Mouse (Mus musculus) kidney, embryonic 14.5 days (tissue): ENCODE results near the gene Defb21. TPM values are rescaled to one million over a fixed set of nuclear protein-coding genes. Genes with fewer than 3 reads are reported as not detected.

ENCODE experiments used
- ATAC-seq: fragments of 200-750 bp; cut with Nextera tagmentation; 2 replicates; pipeline ENCODE4 v1.8.0; 2017; ENCODE audit warnings: moderate number of reproducible peaks, mild to moderate bottlenecking, moderate TSS enrichment, moderate library complexity; ENCODE audit not compliant: low FRiP score, low TSS enrichment
- H3K27ac ChIP-seq: fragments of 300-500 bp; sonication (generic); 2 replicates; pipeline ENCODE4 v1.5.1; 2014; ENCODE audit warnings: low read depth, mild to moderate bottlenecking, low read length, moderate library complexity, mixed read lengths
- H3K27me3 ChIP-seq: fragments of 300-500 bp; sonication (generic); 2 replicates; pipeline ENCODE4 v1.6.1; 2014; ENCODE audit warnings: mild to moderate bottlenecking, low read length; ENCODE audit not compliant: control insufficient read depth, insufficient read depth
- H3K36me3 ChIP-seq: fragments of 300-500 bp; sonication (generic); 2 replicates; pipeline ENCODE4 v1.6.1; 2014; ENCODE audit warnings: low read length, mixed read lengths; ENCODE audit not compliant: control insufficient read depth, insufficient read depth
- H3K4me1 ChIP-seq: fragments of 300-500 bp; sonication (generic); 2 replicates; pipeline ENCODE4 v1.6.1; 2014; ENCODE audit warnings: low read length, mixed read lengths; ENCODE audit not compliant: control insufficient read depth, insufficient read depth
- H3K4me2 ChIP-seq: fragments of 300-500 bp; sonication (generic); replicated peaks from 2 replicates; pipeline ENCODE4 v1.6.1; 2014; ENCODE audit warnings: low read depth, mild to moderate bottlenecking, low read length
- H3K4me3 ChIP-seq: fragments of 300-500 bp; sonication (generic); 2 replicates; pipeline ENCODE4 v1.5.1; 2014; ENCODE audit warnings: mild to moderate bottlenecking, low read length
- H3K9ac ChIP-seq: fragments of 300-500 bp; sonication (generic); 2 replicates; pipeline ENCODE4 v1.6.1; 2014; ENCODE audit warnings: low read depth, mild to moderate bottlenecking, low read length, moderate library complexity
- H3K9me3 ChIP-seq: fragments of 300-500 bp; sonication (generic); 2 replicates; pipeline ENCODE4 v1.6.1; 2016; ENCODE audit warnings: low read length; ENCODE audit not compliant: control insufficient read depth
- WGBS: fragments of 180-500 bp; shearing (Covaris S2); extraction: QIAGEN DNeasy Blood & Tissue Kit; methylation state at CpG from one replicate; pipeline ENCODE4 v1.1.7; 2014; 5-methylcytosine and 5-hydroxymethylcytosine counted together
- polyA plus RNA-seq: library from polyadenylated mRNA; unstranded; fragments of >200 nt; fragmentation: Nextera tagmentation; extraction: Ambion mirVana; gene quantifications from 2 replicates; pipeline ENCODE4 v1.2.1, GENCODE M21; 2014

The Defb21 gene
- polyA plus RNA-seq = not detected in 2 replicates

DNA sequence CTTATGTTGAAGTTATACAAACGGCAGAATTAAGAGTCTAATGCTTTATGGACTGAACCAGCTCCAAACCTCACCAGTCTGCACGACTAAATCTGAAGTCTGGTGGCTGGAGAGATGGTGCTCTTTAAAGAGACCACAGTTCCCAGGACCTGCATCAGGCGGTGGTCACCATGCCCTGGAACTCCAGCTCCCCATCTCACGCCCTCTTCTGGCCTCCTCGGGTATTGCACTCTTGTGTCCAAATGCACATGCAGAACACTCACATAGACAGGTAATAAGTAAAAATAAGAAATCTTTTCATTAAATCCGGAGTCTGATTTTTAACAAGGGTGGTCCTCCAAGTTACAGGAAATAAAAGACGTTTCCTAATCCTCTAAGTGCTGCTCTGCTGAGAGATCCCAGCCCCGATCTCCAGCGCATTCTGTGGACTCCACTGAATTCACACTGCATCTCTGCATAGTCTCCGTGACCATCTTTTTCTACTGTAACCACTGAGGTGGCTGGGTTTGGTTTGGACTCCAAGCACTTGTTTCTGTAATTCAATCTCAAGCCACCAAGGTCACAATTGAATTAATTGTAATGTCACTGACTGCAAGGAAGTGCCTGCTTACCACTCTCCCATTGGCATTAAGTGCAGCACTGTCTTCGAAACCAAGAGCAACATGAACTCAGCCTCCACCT, at the start of gene Defb21:
Gene Defb21, plus strand, starts transcription at position 631 of the 681 bp plus-strand sequence.
- H3K9me3 ChIP-seq = no peaks in the 10 kb centered on the region
- no peaks in the 10 kb centered on the region for H3K36me3 ChIP-seq
- no peak within 1 kb of the TSS for H3K9ac ChIP-seq
- no peak within 1 kb of the TSS for H3K4me3 ChIP-seq
- H3K4me1 ChIP-seq = no peaks in the 10 kb centered on the region; the same call in 1 of the 2 replicates
- no peak for ATAC-seq
- 69% methylated on average over 11 of the region's 11 CpGs for WGBS
- H3K27ac ChIP-seq = no peak within 1 kb of the TSS
- H3K4me2 ChIP-seq = no peak within 1 kb of the TSS
- no peaks in the 10 kb centered on the region for H3K27me3 ChIP-seq

DNA sequence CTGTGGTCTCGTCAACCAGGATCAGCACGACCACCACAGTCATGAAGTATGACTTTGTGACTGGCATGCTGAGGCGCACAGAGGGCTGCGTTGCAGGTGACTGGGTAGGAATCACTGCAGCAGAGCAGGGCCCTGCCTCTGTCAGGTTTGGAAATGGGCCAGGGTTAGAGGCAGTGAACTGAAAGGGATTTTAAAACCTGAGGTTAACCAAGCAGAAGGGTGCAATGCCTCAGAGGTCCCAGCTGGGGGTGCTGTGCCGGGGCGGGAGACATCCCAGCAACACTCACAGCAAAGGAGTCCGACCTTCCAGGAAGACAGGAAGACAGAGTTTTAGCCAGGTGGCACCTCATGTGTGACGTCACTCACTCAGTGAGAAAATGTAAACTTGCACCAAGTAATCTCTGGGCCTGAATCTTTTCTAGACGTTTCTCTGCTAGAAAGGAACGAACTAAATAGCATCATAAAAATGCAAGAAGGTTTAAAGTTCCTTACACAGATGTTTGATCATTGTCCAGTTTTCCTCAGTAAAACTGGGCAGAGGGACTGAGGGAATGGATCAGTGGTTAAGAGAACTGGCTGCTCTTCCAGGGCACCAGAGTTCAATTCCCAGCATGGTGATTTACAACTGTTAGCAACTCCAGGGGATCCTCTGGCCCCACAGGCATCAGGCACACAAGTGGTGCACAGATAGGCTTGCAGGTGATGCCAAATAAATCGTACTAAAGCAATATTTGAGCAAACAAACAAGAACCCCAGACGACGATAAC, 32.4 kb upstream of the Defb21 start, which contains the start of gene Defb29:
Gene Defb29, minus strand, starts transcription at position 155 of the 767 bp plus-strand sequence.
- 0 out of 2 replicates have a peak, but pooled peaks have one; percentile 43 for ATAC-seq

GRCm38 (mm10) chr2:152541979-152542378, 30.6 kb upstream of the Defb21 start:
- Histone ChIP-seq H3K27ac (no peak overlapping the region), H3K27me3 (no peaks in the 10 kb centered on the region), H3K9ac (no peak overlapping the region), H3K36me3 (no peaks in the 10 kb centered on the region), H3K4me2 (no peak overlapping the region), H3K4me3 (no peak overlapping the region), H3K4me1 (peaks cover 9% of the 10 kb centered on the region; the same call in 1 of the 2 replicates), H3K9me3 (peaks cover 5% of the 10 kb centered on the region; the same call in 1 of the 2 replicates)
- no peak for ATAC-seq
- WGBS = 89% methylated on average over 9 of the region's 9 CpGs

More for the DNA sequence above, 32.4 kb upstream of the Defb21 start, which contains the start of gene Defb29:
- H3K4me2 ChIP-seq = no peak within 1 kb of the TSS
- H3K9ac ChIP-seq = no peak within 1 kb of the TSS
- peaks cover 9% of the 10 kb centered on the region; the same call in 1 of the 2 replicates for H3K4me1 ChIP-seq
- no peak within 1 kb of the TSS for H3K4me3 ChIP-seq
- H3K9me3 ChIP-seq = peaks cover 5% of the 10 kb centered on the region; the same call in 1 of the 2 replicates
- no peaks in the 10 kb centered on the region for H3K27me3 ChIP-seq
- no peaks in the 10 kb centered on the region for H3K36me3 ChIP-seq
- WGBS = 31% methylated on average over 13 of the region's 13 CpGs
- H3K27ac ChIP-seq = no peak within 1 kb of the TSS

GRCm38 (mm10) chr2:152542897-152543296, 29.6 kb upstream of the Defb21 start:
- Histone ChIP-seq H3K9me3 (peaks cover 5% of the 10 kb centered on the region; the same call in 1 of the 2 replicates), H3K4me2 (no peak overlapping the region), H3K9ac (no peak overlapping the region), H3K4me3 (no peak overlapping the region), H3K4me1 (peaks cover 9% of the 10 kb centered on the region; the same call in 1 of the 2 replicates), H3K36me3 (no peaks in the 10 kb centered on the region), H3K27ac (no peak overlapping the region), H3K27me3 (no peaks in the 10 kb centered on the region)
- WGBS = 65% methylated on average over 2 of the region's 2 CpGs
- ATAC-seq = no peak

GRCm38 (mm10) chr2:152543478-152543877, 29.1 kb upstream of the Defb21 start:
- 51% methylated on average over 4 of the region's 4 CpGs for WGBS
- no peak overlapping the region for H3K27ac ChIP-seq
- no peak for ATAC-seq

GRCm38 (mm10) chr2:152544691-152545090, 27.9 kb upstream of the Defb21 start:
- ATAC-seq = peak; percentile 65
- Histone ChIP-seq H3K9ac (no peak overlapping the region), H3K4me2 (no peak overlapping the region), H3K9me3 (peaks cover 5% of the 10 kb centered on the region; the same call in 1 of the 2 replicates), H3K36me3 (no peaks in the 10 kb centered on the region), H3K4me3 (no peak overlapping the region), H3K27me3 (no peaks in the 10 kb centered on the region), H3K27ac (no peak overlapping the region; the same call in 1 of the 2 replicates), H3K4me1 (peaks cover 9% of the 10 kb centered on the region; the same call in 1 of the 2 replicates)
- WGBS = 14% methylated on average over 4 of the region's 4 CpGs

More at GRCm38 (mm10) chr2:152543478-152543877, 29.1 kb upstream of the Defb21 start:
- no peak overlapping the region for H3K9ac ChIP-seq
- peaks cover 9% of the 10 kb centered on the region; the same call in 1 of the 2 replicates for H3K4me1 ChIP-seq
- H3K27me3 ChIP-seq = no peaks in the 10 kb centered on the region
- H3K4me3 ChIP-seq = no peak overlapping the region
- no peaks in the 10 kb centered on the region for H3K36me3 ChIP-seq
- peaks cover 5% of the 10 kb centered on the region; the same call in 1 of the 2 replicates for H3K9me3 ChIP-seq
- H3K4me2 ChIP-seq = no peak overlapping the region

DNA sequence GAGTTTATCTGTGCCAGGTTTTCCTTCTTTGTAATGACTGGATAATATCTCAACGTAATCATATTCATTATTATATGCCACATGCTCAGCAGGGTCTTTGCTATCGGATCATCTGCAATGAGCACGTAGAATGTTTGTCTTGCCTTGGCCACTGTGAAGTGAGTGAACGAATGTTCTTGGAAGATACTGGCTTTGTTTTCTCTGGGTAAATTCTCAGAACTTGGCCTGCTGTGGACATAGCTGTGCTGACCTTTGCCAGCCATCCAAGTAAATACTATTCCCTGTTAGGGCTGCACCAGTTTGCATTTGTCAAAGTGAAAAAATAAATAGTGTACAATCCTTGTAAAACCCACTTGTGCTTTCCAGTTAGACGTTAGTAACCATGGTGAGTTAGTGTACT, 24.4 kb upstream of the Defb21 start:
- WGBS = 70% methylated on average over 5 of the region's 5 CpGs

GRCm38 (mm10) chr2:152553774-152554423, 18.6 kb upstream of the Defb21 start:
- peak overlapping the region; percentile 8; the same call in 1 of the 2 replicates for H3K27ac ChIP-seq
- H3K9ac ChIP-seq = no peak overlapping the region
- peak overlapping the region; percentile 29 for H3K4me2 ChIP-seq
- H3K36me3 ChIP-seq = no peaks in the 10 kb centered on the region
- 9% methylated on average over 16 of the region's 16 CpGs for WGBS
- H3K4me1 ChIP-seq = peaks cover 8% of the 10 kb centered on the region; the same call in 1 of the 2 replicates
- H3K27me3 ChIP-seq = no peaks in the 10 kb centered on the region
- H3K4me3 ChIP-seq = no peak overlapping the region
- peak; percentile 60; the same call in 1 of the 2 replicates for ATAC-seq
- H3K9me3 ChIP-seq = no peaks in the 10 kb centered on the region

More for the DNA sequence above, 24.4 kb upstream of the Defb21 start:
- peaks cover 17% of the 10 kb centered on the region; the same call in 1 of the 2 replicates for H3K4me1 ChIP-seq
- H3K27ac ChIP-seq = no peak overlapping the region
- no peak overlapping the region for H3K9ac ChIP-seq
- H3K36me3 ChIP-seq = no peaks in the 10 kb centered on the region
- H3K9me3 ChIP-seq = no peaks in the 10 kb centered on the region
- no peak overlapping the region for H3K4me2 ChIP-seq
- no peak overlapping the region for H3K4me3 ChIP-seq
- no peak for ATAC-seq
- H3K27me3 ChIP-seq = no peaks in the 10 kb centered on the region
